Mouse (Mus musculus): ENCODE measurements around the gene Mob3b.
"Not testable (repeated sequence)": the region's sequence is repeated elsewhere in the genome, so short reads cannot be mapped to it uniquely, and the experiment has no call there.

The Mob3b gene

DNA sequence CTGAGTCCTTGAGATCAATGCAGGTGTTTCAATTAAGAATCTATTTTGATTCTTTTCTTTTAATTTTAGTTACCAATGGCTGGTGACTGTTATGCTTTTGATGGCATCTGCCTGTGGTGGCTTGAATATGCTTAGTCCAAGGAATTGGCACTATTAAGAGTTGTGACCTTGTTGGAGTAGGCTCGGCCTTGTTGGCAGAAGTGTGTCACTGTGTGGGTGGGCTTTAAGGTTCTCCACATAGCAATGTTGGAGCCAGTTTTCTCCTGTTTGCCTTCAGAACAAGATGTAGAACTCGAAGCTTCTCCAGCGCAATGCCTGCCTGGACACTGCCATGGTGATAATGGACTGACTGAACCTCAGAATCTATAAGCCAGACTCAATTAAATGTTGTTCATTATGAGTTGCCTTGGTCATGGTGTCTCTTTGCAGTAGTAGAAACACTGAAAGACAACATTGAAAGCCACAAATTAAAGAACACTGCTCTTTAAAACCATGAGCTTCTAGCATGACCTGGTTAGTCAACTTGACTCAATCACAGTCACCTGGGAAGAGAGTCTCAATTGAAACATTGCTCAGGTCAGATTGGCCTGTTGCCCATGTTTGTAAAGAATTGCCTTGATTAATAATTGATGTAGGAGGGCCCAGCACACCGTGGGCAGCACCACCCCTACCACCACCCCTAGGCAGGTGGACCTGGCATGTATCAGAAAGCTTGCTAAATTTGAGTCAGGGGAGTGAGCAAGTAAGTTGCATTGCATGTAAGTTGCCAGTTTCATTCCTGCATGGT is 180.2 kb downstream of the Mob3b start:
- DNase-seq (ENCODE audit: extremely low read depth, low read depth, low spot score) = no peak

DNA sequence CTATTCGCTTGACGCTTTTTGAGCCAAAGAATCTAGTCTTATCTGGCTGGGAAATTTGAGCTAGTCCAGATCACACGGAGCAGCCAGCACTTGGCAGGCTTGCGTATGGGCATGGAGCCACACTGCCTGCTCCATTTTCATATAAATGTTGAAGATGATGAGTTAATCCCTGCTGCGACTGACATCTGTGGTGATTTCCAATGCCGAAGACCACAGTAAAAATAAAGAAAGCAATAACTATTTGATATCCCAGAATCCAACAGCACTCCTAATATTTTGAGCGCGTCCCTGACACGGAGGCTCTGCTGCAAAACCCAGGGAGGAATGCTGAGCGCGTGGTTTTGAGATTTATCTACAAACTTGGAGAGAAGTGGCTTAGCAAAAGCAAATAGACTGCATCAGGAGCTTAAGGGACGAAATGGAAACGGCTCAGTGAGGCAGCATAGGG is 180.9 kb downstream of the Mob3b start:
- DNase-seq (ENCODE audit: extremely low read depth, low read depth, low spot score) = no peak

DNA sequence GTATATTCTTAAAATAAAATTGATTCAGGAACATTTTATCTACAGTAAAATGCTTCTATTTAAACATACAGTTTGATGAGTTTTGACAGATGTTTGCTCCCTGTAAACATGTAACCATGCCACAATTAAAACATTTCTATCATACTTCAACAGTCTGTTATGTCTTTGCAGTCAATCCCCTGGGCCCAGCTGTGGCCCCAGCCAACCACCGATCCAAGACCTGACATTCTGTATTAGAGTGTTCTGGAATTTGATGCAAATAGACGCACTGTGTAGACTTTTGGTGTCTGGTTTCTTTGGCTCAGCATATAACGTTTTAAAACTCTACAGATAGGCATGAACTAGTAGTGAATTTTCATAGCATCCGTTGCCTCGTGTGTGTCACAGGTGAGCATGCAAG is 182.5 kb downstream of the Mob3b start:
- no peak for DNase-seq (ENCODE audit: extremely low read depth, low read depth, low spot score)

DNA sequence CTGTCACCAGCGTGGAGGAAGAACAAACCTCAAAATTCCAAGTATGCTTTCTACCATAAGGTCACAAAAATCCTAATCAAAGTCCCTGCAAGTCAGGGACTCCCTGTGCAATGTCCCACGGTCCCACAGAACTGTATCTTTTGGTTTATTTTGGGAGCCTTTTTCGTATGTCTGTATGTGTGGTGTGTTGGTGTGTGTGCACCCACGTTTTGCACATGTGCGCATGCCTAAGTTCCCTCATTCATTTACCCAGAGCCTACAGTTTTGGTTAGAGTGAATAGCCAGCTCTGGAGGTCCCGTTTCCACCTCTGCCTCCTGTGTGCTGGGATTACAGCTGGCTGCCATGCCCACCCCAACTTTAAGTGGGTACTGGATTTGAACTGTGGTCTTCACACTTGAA is 189.7 kb downstream of the Mob3b start:
- DNase-seq (ENCODE audit: extremely low read depth, low read depth, low spot score) = no peak

DNA sequence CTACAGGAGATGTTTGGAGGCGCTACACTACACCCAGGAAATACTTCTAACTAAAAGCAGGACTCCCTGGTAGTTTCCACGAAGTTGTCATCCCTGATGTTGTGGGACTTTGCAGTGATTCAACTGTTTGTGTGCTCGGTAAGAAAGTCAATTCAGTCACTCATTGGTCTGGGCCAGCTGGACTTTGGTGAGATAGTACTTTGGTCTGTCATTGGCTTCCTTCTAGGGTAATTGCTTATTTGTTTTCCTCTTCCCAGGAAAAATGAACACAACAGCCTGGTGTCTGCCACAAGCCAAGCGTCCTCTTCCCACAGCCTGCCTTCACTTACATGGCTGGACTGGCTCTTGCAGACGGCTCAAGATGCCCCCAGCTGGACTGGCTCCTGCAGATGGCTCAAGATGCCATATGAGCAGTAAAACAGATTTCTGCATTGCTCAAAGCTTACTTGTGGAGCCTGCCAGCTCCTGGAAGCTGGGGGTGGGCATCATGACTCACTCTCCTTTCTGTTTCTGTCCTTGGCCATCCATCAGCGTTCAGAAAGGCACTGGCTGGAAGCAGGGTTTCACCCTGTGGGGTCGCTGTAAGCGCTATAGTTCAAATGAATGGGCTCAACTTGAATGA is 190.8 kb downstream of the Mob3b start:
- DNase-seq (ENCODE audit: extremely low read depth, low read depth, low spot score) = no peak

DNA sequence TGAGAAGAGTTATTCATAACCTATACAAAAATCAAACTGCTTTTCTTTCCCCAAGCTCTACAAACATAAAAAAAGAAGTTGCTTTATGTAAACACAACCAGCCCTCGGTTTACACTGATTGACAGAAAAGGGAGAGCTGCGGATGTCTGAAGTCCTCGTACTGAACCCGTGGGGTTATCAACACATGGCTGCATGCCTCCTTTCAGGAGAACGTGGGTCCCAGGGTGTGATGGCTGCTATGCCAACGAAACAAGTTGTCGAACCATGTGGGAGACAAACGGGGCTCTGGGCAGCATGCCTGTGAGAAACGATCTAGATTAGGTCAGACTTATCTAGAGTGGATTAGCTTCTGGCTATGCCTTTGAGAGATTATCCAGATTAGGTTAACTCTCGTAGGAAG is 192.4 kb downstream of the Mob3b start:
- no peak for DNase-seq (ENCODE audit: extremely low read depth, low read depth, low spot score)

DNA sequence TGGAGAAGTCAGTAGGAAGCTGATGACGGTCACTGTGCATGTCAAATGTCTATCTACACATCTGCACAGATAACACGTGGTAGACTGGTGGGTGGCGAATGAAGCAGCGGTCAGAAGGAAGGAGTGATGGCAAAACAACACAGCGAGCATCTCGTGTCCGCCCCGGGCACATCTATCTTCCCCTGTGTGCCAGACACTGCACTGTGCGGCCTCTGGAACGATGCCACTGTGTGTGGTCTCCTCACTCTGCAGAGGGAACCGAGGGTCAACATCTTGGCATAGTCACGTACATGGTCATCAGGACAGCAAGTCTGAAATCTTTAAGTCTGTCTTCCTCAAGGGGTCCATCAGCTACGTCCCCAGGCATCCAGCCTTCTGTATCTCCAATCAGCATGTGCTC is 193.3 kb downstream of the Mob3b start:
- no peak for DNase-seq (ENCODE audit: extremely low read depth, low read depth, low spot score)

DNA sequence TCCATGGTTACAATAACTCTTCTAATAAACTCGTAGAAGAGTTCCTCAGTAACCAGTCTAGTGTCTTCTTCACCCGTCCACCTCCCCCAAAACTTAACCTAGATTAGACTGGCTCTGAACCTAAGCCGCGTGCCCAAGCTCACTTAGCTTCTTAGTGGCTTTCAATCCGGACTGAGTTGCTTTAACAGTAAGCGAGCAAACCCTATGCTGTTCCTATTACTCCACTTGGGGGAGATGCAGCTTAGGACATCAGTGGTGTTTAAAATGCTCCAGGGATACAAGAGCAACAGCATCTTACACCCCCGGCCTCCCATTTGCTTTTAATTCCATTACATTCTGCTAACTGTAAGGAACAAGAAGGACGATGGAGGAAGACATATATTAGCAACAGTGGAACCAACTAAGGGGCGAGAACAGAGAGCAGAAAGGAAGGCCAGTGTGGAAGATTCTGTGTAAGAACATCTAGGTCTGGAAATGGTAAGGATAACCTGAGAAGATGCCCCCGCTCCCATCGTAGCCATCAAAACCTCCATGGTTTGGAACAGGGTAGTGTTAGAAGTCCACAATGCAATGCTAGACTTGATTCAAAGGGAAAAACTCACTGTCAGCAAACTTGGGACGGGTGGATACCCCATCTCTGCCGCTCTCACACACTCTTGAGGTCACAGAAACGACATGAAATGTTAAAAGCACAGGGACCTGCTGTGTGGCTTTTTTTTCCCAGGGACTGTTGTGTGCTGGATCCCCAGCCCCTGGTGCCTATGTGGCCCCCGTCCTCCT is 196.3 kb downstream of the Mob3b start:
- no peak for DNase-seq (ENCODE audit: extremely low read depth, low read depth, low spot score)

DNA sequence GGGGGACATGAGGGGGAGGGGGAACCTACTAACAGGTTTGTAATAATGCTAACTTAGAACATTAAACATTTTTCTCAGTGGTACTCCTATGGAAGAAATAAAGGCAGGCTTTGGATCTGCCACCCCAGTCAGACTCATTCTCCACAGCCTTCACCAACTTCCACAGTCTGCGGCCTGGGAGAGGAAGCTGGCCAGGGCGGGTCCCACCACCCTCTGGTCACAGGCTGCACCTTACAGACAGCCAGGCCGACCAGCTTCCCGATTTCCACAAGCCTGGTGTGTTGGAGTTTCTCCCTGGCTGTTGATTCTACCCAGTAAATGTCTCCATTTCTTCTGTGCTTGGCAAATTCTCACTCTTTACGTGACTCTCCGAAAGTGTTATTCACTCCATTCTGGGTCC is 197.8 kb downstream of the Mob3b start:
- no peak for DNase-seq (ENCODE audit: extremely low read depth, low read depth, low spot score)

DNA sequence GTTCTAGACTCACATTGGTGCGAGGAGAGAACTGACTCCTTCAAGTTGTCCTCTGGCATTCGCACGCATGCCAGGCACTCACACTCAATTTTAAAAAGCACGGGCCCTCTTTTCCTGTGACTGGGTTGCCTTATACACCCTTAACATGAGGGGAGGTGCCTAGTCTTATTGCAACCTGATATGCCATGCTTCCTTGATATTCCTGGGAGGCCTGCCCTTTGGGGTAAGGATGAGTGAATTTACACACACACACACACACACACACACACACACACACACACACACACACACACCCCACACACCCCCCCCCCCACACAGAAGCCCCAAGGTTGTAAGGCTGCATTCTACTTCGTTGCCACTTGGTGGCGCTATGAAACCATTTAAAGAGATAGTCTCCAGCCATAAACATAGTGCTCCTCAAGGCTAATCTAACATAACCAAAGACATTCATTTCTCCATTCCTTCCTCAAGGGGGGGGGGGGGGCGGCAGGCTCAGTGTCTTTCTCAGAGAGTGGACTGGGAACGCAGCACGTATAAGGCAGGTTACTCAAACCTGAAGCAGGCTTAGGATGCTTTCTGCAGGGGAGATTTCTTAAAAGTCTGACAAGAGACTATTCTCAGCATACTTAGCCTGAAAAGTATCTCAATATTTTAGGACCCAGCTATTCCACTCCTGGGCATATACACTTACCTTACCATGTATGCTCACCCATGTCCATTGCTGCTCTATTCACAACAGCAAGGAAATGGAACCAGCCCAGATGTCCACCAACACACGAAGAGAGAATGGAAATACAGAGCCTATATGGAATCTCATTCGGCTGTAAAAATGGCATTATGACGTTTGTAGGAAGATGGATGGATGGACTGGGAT is 198.9 kb downstream of the Mob3b start:
- DNase-seq (ENCODE audit: extremely low read depth, low read depth, low spot score) = no peak

DNA sequence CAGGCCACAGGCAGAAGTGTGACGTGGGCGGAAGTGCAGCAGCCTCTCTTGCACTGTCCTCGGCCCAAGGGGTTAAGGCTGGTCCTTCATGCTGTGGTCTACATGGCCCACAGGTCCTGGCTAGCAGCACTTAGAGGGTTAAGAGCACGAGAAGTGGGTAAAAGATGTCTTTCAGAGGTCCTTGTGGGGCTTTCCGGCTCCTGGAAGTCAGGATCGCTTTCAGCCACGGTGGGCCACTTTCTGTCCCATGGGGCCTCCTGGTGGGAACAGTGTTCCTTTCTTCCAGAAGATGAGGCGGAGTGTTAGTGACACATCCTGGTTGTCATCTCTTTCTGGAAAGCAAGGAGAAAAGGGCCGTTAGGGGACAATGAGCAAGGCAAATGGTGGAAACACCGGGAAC is 203.6 kb downstream of the Mob3b start:
- no peak for DNase-seq (ENCODE audit: extremely low read depth, low read depth, low spot score)

DNA sequence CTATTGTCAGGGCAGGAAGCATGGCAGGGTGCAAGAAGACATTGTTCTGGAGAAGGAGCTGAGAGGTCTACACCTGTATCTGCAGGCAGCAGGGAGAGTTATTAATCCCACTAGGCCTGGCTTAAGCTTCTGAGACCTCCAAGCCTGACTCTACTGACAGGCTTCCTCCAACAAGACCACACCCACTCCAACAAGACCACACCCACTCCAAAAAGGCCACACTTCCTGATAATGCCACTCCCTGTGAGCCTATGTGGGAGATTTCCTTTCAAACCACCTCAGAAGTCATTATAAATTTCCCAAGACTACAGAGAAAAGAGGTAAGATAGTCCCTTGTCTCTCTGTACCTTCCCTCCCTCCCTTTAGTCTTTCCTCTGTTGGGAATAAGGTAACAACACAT is 210.1 kb downstream of the Mob3b start:
- DNase-seq (ENCODE audit: extremely low read depth, low read depth, low spot score) = no peak

DNA sequence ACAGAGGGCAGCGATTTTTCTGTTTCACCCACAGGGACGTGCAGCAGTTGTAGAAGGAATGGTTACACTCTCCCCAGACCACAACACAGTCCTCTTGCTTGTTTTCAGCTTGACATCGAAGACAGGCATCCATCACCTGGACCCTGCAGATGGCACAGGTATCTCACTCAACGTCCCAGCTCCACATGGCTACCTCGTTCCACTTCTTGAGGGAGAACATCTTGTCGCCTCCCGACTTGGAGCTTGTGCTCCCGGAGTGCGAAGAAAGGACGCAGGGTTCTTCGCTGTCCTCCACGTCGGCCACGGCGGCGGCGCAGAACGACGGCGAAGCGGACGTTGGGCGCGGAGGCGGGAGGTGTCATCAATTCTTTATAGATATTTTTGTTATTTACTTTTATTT is 216.2 kb downstream of the Mob3b start:
- DNase-seq (ENCODE audit: extremely low read depth, low read depth, low spot score) = no peak

DNA sequence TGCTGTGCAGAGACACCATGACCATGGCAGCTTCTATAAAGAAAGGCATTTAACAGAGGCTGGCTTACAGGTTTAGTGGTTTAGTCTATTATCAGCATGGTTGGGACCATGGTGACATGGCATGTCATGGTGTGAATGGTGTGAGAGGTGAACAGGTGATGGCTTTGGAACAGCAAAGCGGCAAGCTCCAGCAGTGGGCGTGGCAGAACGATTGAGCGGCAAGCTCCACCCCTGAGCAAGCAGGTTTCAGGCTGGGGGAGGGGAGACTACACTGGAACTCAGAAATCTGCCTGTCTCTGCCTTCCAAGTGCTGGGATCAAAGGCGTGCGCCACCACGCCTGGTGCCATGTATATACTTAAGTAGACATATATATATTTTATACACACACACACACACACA is 228.9 kb downstream of the Mob3b start:
- not testable (repeated sequence) for DNase-seq (ENCODE audit: extremely low read depth, low read depth, low spot score)

DNA sequence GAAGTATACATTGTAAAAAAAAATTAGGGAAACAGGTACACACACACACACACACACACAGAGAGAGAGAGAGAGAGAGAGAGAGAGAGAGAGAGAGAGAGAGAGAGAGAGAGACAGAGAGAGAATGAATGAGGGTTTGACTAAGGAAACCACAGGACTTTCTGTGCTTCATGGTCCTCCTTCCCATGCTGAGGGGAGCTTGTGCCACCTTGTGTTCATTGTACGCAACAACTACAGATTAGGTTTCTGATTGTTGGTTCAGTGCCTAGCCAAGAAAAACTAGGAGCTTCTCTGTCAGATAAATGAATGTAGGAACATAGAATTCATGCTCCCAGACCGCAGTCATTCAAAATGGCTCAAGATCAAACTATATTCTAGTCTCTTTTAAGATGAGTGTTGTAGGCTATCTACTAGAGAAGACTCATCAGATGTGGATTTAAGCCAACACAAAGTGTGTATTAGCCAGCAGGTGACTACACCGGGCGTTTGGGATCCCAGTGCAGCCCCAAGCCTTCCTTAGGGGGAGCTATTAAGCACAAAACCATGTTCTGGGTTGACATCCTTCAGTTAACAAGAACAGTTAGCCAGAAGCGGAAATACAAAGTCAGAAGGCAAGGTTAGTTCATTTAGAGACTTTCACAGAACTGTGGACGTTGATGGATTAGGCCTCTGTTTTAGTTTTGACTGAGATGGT is 235.0 kb downstream of the Mob3b start:
- no peak for DNase-seq (ENCODE audit: extremely low read depth, low read depth, low spot score)

DNA sequence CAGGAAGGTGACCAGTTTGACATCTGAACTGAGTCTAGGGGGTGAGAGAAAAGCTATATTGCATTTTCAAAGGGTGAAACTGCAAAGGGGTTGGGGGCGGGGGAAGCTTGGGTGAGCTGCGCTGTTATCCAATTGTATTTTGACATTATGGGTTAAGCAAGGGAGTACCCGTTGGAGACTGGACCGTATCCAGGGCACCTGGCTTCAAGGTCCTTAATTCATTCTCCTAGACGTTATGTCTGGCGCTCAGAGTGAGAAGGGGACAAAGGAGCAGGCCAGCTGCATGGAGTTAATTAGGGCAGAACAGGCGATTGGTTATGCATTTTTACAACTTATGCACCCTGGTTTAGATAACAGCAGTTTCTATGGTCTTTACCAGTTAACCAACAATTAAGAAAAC is 239.9 kb downstream of the Mob3b start:
- DNase-seq (ENCODE audit: extremely low read depth, low read depth, low spot score) = no peak

DNA sequence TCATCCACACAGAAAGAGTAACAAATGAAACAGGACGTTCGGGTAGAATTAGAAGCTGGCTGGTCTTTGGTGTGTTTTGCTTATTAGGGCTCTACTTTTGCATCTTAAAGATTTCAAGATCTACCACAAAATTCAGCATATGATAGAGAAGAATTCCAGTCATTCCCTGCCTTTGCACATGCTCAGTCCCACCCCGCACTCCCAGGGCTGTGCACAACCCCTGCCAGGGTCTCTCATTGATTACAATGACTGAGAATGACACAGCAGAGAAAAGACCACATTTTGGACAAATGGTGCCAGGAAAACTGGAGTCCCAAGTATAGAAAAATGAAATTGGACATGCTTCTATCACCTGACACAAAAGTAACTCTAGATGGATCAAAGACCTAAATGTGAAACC is 245.1 kb downstream of the Mob3b start:
- DNase-seq (ENCODE audit: extremely low read depth, low read depth, low spot score) = no peak

DNA sequence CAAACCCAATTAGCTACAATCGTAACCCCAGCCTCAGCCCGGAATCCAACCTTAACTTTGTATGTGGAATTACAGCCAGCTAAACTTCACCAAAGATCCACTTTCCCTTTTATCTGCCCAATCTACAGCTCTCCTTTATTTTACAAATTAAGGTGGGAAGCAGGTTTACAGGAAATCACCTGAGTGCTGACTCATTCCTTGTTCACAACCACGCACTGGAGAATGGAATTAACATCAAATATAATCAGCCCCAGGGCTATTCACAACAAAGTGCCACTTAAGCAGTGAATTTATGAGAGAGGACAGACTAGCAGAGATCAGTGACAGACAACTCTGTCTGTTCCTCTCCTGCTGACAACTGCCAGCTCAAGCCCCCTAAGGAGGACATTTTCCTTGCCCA is 245.9 kb downstream of the Mob3b start:
- no peak for DNase-seq (ENCODE audit: extremely low read depth, low read depth, low spot score)

DNA sequence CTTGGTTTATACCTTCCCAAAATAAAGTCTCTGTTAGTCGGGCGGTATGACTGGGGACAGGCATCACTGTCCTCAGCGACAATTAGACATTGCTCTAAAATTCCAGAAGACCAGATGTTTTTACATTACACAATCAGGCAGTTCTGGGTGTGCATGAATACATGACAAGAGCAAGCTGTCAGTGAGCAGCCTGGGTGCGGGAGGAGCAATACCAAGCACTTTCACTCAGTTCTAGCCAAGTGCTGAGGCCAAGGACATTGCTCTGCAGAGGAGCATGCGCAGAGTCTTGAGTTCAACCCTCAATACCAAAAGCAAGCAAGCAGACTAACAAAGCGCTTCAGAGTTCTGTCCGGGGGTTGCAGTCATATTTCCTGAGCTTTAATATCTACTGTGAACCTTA is 249.2 kb downstream of the Mob3b start:
- no peak for DNase-seq (ENCODE audit: extremely low read depth, low read depth, low spot score)

DNA sequence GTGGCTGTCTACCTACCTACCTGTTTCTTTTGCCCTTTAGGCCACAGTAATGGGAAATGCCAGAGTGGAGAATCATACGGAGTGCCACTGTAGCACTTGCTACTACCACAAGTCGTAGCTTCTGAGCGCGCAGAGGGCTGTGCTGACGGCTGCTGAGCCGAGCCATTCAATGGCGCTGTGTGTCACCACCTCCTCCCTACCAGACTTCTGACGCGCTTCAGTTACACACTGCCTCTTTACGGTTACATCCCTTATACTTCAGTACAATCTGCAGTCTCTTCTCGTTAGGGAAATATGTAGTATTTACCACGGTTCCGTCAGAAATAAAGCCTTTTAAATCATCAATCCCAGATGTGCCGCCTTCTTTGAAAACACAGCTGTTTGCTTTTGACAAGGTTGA is 250.3 kb downstream of the Mob3b start:
- DNase-seq (ENCODE audit: extremely low read depth, low read depth, low spot score) = no peak

DNA sequence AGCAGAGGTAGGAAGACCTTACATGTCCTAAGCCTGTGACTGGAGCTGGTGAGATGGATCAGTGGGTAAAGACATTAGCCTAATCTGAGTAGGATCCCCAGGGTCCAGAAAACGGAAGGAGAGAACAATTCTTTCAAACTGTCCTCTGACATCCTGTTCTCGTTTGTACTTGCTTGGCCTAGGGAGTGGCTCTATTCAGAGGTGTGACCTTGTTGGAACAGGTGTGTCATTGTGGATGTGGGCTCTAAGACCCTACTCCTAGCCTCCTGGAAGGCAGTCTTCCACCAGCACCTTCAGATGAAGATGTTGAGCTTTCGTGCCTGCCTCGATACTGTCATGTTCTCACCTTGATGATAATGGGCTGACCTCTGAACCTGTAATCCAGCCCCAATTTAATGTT is 251.1 kb downstream of the Mob3b start:
- no peak for DNase-seq (ENCODE audit: extremely low read depth, low read depth, low spot score)

All from fat pad, adult 2 months (tissue).